Mouse (Mus musculus): ENCODE measurements around the gene Etv6.

The Etv6 gene

DNA sequence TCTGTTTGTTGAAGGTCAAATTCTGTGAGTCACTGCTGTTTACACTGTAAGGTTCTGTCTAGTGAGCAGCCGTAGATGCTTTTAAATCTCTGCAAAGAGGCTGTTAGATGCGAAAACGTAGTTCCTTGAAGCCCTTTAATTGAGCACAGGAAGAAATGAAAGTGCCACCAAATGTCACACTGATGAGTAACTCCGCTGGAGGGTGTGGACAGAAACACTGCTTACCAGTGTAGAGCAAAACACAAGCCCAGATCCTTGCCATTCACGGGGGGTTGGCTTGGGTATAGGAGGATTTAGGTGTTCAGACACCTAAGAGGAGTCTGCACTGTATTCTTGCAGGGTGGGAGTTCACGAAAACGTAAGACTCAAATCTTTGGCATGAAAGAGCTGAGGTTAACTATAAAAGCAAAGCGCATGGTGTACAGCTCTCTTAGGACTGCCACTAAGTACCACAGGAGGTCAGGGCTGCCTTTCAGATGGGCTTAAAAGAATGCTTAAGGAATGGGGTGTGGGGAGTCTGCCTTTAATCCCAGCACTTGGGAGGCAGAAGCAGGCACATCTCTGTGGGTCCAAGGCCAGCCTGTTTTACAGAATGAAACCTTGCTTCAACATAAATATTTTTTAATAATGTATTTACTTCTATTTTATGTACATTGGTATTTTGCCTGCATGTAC lies 216.7 kb downstream of the Etv6 start:
- DNase-seq (ENCODE audit: low spot score in 2 of 2), result no peak

DNA sequence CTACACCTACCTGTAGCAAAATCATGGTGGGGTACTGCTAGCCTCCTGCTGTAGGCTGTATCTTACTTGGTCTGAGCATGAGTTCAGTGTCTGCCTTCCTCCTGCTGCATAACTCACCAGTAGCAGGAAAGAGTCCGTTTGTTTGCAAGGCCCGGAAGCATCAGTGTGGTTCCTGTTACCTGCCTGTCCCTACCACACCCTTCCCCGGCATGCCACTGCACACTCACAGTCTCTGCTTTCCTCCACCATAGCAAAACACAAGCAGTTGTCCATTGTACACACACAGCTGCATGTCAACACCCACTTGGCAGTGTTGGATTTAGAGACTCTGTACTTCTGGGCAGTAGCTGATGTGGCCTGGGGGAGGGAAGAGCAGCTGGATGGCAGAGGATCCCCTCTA lies 220.9 kb downstream of the Etv6 start:
- no peak for DNase-seq (ENCODE audit: low spot score in 2 of 2)

DNA sequence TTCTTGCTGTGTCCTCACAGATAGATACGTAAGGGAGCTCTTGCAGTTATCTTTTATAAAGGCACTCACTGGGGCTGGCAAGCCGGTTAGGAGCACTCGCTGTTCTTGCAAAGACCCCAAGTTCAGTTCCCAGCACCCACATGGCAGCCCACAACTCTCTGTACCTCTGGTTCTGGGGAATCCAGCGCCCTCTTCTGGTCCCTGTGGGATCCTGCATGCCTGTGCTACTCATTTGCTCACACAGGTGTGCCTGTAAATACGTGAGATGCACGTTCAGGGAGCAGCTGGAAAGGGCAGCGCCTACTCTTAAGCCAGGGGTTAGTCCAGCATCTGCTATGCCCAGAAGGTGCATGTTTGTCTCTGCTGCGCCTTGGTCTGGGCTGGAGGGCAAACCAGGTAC lies 224.4 kb downstream of the Etv6 start:
- no peak for DNase-seq (ENCODE audit: low spot score in 2 of 2)

DNA sequence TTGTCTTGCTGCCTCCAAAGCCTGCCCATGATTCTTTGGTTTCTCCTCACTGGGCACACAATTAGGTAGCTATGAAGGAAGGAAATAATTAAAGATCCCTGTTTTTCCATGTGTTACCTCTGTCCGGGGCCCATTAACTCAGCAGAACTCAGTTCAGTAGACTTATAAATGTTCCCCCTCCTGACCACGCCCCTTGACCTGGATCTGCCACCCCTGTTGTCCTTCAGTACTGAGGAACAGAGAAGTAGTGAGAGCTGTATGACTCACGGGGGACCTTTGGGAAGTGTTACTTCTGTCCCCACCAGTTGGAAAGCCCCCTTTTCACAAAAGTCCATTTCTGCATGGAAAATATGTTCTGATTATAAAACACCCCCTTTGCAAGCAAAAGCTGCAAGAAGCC lies 226.4 kb downstream of the Etv6 start:
- DNase-seq (ENCODE audit: low spot score in 2 of 2), result peak; percentile 48 to 60

DNA sequence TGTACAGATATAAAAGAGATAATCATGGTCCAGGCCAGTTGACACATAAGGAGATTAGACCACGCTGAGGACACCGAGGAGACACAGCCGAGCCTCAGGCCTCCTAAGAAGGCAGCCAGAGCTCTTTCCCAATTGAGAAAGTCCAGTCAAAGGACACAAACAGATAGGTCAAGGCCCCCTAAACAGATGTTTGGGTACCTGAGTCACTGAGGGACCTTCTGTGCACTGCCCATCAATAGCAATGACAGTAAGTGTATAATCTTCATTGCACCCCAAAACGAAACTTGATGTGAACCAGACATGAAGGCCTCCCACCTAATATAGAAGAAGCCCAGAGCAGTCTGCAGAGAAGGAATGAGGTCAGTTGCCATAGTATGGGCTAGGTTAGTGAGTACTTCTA lies 226.9 kb downstream of the Etv6 start:
- DNase-seq (ENCODE audit: low spot score in 2 of 2), result no peak

DNA sequence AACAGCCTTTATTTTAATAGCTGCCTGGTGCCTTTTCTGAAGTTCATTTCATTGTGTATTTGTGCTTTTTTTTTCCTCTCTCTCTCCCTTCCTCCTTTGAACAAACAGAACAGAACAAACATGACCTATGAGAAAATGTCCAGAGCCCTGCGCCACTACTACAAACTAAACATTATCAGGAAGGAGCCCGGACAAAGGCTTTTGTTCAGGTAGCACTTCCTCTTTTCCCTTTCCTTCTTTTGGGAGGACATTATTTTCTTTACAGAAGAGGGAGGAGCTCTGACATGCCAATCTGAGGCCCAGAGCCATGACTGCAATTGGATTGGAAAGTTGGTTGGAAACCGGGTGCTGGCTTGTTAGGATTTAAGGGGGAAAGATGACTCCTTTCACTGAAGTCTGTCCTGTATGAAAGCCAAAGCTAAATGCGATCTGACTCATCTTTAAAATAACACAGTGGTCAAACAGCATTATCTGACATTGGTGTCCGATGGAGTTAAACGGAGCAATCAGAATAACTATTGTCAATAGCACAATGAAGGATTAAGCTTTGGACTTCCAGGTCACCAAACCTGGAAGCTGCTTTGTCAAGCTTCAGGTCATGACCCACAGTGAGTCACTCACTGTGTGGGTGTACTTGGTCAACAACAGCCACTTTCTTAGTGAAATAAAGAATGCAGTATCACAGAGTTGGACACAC lies 227.6 kb downstream of the Etv6 start:
- DNase-seq (ENCODE audit: low spot score in 2 of 2), result no peak

DNA sequence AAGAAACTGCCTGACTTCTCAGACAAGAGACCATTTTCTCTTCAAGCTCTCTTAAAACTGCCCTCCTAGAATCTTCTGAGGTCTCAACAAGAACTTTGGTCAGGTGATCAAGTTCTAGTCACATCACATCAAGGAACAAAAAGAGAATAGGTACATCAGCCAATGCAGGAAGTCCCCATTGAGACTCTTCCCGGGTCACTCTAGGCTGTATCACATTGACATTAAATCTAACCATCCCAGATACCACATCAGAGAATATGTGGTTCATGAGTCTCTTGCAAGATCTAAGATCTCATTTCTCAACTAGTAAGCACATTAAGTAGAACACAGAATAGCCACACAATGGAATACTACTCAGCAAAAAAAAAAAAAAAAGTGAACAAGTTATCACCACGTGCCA lies 238.4 kb downstream of the Etv6 start:
- DNase-seq (ENCODE audit: low spot score in 2 of 2), result no peak

DNA sequence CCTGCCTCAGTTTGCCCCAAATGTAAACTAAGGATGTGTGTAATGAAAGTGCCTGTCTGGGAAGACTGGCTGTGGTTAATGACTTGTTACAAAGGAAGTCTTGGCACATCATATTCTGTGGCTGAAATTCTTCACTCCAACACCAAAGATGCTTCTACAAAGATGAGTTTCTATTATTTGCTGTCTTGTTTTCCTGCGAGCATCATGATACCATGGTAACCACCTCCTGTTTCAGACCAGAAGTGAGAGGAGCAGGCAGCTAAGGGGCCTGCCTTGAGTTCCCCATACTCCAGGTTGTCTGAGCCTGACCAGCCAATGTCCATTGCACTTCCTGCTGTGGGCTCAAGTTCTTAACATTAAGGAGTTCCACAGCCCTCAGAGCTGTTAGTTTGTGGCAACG lies 241.5 kb downstream of the Etv6 start:
- DNase-seq (ENCODE audit: low spot score in 2 of 2), result no peak

DNA sequence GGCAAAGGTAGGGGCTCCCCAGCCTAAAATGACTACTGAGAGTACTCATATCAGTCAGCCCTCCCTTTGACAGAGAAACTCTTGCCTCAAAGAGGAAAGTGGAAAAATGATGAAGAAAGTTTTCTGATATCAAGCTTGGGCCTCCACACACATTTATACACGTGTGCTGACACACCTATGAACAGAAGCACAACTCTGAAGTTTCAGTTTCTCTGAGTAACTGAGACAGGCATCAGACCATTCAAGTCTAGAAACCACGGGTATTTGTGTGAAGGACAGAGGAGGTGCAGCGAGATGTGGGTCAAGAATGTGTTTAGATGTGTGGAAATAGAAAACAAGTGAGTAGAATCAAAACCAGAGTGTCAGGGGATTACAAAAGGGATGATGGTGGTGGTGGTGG lies 246.6 kb downstream of the Etv6 start:
- DNase-seq (ENCODE audit: low spot score in 2 of 2), result no peak

DNA sequence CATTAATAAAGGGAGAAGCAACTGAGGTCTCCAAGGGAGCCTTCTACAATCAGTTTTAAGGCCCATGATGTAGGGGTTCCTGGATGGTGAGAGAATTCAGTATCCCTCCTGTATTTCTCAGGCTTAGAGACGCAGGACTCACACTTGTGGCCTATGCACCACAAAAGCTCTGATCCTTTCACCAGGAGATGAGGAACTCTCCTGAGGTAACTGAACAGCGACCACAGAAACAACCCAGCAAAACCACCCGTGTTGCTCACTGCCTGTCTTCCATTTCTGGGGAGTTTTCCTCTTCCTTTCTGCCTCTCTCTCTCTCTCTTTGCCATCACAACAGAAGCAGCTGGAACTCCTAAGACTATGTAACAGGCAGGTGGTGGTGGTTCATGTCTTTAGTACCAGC lies 256.3 kb downstream of the Etv6 start:
- no peak for DNase-seq (ENCODE audit: low spot score in 2 of 2)

DNA sequence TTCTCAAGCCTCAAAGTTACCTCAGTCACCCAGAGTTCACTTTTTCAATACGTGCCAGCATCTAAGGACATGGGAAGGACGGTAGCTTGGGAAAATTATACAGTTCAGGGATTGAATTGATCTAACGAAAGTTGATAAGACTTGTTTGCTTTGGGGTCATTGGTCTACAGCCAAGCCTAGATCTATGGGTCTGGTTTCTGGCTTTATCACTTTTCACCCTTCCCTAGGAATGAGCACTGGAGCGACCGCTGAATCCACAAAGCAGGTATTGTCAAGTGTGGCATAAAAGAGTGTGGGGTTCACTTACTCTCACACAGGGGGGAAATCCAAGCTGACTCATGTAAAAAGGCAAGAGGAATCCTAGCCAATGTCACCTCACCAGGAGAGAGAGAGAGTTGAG lies 256.9 kb downstream of the Etv6 start:
- DNase-seq (ENCODE audit: low spot score in 2 of 2), result no peak

DNA sequence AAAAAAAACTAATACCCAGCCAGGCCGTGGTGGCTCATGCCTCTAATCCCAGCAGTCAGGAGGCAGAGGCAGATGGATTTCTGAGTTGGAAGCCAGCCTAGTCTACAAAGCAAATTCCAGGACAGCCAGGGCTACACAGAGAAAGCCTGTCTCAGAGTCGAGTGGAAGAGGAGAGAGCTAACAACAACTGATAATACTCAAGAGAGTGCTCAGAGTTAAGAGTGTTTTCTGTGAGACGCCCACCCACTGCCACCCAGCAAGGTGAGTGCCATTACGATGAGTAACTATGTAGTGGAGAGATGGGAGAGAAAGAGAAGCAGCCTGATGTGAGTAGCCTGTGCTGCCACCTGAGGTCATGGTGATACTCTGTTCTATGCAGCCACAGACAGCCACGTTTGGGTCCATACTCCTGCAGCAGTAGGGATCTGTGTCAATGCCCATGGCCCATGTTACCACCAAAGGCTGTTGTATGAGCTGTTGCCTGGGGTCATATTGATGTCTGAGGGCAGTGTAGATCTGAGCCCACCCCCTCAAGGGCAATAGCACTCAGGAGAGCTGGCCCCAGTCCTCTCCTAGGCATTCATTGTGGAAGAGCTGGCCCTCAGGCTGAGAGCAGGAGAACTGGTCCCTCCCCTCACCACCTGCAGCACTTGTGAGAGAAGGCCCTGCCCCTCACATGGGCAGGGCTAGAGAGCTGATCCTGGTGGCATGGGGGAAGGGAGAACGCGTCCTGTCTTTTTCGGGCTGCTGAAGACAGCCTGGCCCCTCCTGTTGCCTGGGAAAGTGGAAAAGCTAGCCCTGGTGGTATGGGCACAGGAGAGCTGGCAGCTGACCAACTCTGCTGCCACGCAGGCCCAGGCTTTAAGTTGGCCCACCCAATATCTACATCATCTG lies 258.4 kb downstream of the Etv6 start:
- no peak for DNase-seq (ENCODE audit: low spot score in 2 of 2)

DNA sequence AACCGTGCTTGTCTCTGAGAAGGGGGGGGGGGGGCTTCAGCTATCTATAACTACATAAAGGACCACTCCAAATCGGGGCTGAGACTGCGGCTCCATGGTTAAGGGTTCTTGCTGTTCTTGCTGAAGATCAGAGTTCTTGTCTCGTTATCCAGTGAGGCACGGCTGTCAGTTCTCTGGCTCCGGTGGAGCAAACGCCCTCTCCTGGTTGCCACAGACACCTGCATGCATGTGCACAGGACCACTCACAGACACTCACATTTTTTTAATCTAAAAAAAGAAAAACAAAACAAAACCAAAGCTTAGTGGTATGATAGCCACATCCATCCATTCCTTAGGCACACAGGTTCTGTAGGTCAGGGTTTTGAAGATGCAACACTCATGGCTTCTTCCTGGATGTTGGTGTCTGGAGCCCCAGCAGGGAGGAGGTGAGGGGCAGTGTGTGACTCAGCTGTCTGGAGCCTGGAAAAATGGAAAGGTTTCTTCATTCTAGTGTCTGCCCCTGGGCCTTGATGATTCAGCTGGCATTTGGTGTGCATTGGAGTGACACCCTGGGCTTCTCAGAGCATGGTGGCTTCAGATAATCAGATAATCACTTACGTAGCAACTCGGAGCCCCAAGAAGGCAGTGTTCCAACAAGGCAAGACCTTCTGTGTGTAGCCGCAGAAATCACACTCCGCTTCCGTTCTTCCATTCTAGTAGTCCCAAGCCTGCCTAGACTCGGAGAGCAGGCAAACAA lies 262.6 kb downstream of the Etv6 start:
- DNase-seq (ENCODE audit: low spot score in 2 of 2), result no peak

DNA sequence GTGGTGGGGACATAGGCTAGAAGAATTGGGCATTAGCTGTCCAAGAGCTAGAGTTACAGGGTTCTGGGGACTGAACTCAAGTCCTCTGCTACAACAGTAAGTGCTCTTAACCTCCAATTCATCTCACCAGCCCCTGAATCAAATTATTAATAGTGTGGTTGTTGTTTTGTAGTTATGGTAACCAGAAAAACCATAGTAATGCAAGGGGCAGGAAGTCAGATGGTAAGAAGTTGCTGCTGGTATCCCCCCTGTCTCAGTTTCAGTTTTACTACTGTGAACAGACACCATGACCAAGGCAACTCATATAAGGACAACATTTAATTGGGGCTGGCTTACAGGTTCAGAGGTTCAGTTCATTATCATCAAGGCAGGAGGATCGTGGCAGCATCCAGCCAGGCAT lies 266.5 kb downstream of the Etv6 start:
- DNase-seq (ENCODE audit: low spot score in 2 of 2), result no peak

DNA sequence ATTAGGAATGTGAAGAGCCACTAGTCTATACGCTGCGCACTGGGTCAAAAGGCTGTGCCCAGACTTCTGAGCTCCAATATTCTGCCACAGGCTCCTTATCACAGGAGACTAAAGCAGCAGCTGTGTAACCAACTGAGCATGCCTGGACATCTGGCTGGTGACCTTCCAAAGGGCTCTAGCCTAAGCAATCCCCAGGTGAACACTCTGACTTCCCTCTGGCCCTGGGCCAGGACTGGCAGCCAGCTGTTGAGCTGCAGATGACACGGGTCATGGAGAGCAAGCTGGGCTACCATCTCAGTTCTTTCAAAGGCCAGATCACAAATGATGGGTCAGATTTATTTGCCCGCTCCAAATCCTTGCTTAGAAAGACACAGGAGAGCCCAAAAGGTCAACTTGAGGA lies 275.8 kb downstream of the Etv6 start:
- DNase-seq (ENCODE audit: low spot score in 2 of 2), result no peak

DNA sequence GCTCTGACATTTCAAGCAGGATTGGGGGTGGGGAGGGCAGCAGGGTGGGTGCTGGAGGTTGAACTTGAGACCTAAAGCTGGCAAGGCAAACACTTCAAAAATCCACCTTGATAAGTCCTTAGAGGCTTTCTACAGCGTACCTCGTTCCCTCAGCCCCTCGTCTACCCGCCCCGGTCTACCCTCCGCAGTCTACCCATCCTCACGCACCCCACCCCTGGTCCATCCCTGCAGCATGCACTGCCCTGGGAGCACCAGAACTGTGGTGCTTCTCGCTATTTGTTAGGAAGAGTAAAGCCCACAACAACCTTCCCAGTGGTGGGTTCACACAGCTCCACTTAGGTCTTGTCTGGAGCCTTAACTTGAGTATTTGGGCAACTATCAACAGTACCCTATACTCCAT lies 277.1 kb downstream of the Etv6 start:
- no peak for DNase-seq (ENCODE audit: low spot score in 2 of 2)

DNA sequence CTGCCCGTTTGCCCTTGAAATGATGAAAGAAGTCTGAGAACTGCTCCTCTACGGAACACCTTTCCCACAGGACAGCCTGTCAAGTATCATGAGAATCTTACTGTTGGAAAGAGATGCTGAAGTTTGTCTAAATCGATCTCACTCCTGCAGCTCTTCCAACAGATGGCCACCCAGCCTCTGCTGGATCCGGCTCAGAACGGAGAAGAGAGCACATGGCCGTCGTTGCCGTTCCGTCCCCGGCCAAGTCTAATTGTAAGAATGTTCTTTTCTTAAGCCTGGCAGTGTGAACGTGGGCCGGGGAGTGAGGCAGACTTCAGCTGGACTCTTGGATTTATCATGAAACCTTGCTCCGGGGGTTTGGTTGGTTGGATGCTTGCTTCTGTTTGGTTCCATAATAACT lies 281.9 kb downstream of the Etv6 start:
- no peak for DNase-seq (ENCODE audit: low spot score in 2 of 2)

Data from spleen, postnatal 36 days (tissue).